Mouse (Mus musculus): ENCODE measurements around the gene 1700016K19Rik. TPM values are rescaled to one million over a fixed set of nuclear protein-coding genes. Genes with fewer than 3 reads are reported as not detected.
"Not testable (repeated sequence)": the region's sequence is repeated elsewhere in the genome, so short reads cannot be mapped to it uniquely, and the experiment has no call there.

Gene 1700016K19Rik
- polyA plus RNA-seq, 1 experiment from 2014 or later = 1.7 TPM

DNA sequence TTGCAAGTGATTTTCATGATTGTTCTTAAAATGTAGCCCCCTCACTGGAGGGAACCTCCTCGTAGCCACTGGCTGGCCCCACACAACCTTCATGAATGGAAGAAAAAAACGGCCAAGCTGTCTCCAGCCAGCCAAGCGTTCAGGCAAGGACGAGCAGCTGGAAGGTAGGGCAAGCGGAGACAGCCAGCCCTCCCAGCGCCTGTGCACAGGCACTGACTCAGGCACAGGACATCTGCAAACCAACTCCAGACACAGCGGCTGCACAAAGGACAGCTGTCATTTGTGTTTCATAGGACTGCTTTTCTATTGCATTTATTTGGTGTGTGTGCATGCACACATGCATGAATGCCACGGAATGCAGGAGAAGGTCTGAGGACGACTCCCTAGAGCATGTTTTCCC lies 5.4 kb upstream of the 1700016K19Rik start:
- H3K36me3 ChIP-seq (ENCODE audit: control insufficient read depth, insufficient read depth, low read length) = no peaks in the 10 kb centered on the region
- no peak overlapping the region for H3K4me2 ChIP-seq (ENCODE audit: low read depth, low read length)
- no peak for ATAC-seq (ENCODE audit: low read depth)
- H3K9ac ChIP-seq (replicated peaks; ENCODE audit: low read depth, low read length) = no peak overlapping the region
- no peak overlapping the region for H3K4me3 ChIP-seq (ENCODE audit: low read depth, low read length)
- H3K9me3 ChIP-seq (ENCODE audit: control insufficient read depth, low read length) = no peaks in the 10 kb centered on the region
- 57% methylated on average over 9 of the region's 9 CpGs for WGBS
- no peaks in the 10 kb centered on the region for H3K27me3 ChIP-seq (ENCODE audit: control insufficient read depth, insufficient read depth, low read length)
- H3K4me1 ChIP-seq (ENCODE audit: control insufficient read depth, insufficient read depth, low read length) = no peaks in the 10 kb centered on the region
- H3K27ac ChIP-seq (ENCODE audit: low read depth, low read length) = no peak overlapping the region

- Histone ChIP-seq H3K4me3 (ENCODE audit: low read depth, low read length) (no peak overlapping the region), H3K9me3 (ENCODE audit: control insufficient read depth, low read length) (no peaks in the 10 kb centered on the region), H3K27ac (ENCODE audit: low read depth, low read length) (no peak overlapping the region), H3K36me3 (ENCODE audit: control insufficient read depth, insufficient read depth, low read length) (no peaks in the 10 kb centered on the region), H3K4me2 (ENCODE audit: low read depth, low read length) (no peak overlapping the region), H3K4me1 (ENCODE audit: control insufficient read depth, insufficient read depth, low read length) (no peaks in the 10 kb centered on the region), H3K27me3 (ENCODE audit: control insufficient read depth, insufficient read depth, low read length) (no peaks in the 10 kb centered on the region; the same call in 1 of the 2 replicates), H3K9ac (replicated peaks; ENCODE audit: low read depth, low read length) (no peak overlapping the region)
- 89% methylated on average over 5 of the region's 5 CpGs for WGBS
- ATAC-seq (ENCODE audit: low read depth) = no peak
These were observed 989 bp downstream of the 1700016K19Rik start for GRCm38 (mm10) chr11:76000701-76001100.

GRCm38 (mm10) chr11:76001237-76001878 lies 1.6 kb downstream of the 1700016K19Rik start:
- H3K4me1 ChIP-seq (ENCODE audit: control insufficient read depth, insufficient read depth, low read length) = no peaks in the 10 kb centered on the region
- no peak for ATAC-seq (ENCODE audit: low read depth)
- WGBS = 63% methylated on average over 3 of the region's 3 CpGs

DNA sequence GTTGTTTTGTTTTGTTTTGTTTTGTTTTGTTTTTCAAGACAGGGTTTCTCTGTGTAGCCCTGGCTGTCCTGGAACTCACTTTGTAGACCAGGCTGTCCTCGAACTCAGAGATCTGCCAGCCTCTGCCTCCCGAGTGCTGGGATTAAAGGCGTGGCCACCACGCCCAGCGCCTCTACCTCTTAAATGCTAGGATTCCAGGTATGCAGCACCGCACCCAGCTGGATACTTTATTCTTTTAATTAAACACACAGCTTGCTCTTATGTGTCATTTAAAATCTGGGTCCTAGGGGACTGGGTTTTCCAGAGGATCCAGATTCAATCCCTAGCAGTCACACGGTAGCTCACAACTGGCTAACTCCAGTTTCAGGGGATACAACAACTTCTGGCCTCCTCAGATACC lies 4.6 kb downstream of the 1700016K19Rik start:
- H3K27me3 ChIP-seq (ENCODE audit: control insufficient read depth, insufficient read depth, low read length); H3K36me3 ChIP-seq (ENCODE audit: control insufficient read depth, insufficient read depth, low read length); H3K4me2 ChIP-seq (ENCODE audit: low read depth, low read length); H3K4me1 ChIP-seq (ENCODE audit: control insufficient read depth, insufficient read depth, low read length); H3K9ac ChIP-seq (replicated peaks; ENCODE audit: low read depth, low read length); ATAC-seq (ENCODE audit: low read depth); H3K9me3 ChIP-seq (ENCODE audit: control insufficient read depth, low read length); H3K4me3 ChIP-seq (ENCODE audit: low read depth, low read length); H3K27ac ChIP-seq (ENCODE audit: low read depth, low read length): not testable (repeated sequence)
- 89% methylated on average over 7 of the region's 7 CpGs for whole genome bisulfite sequencing

More at GRCm38 (mm10) chr11:76001237-76001878, 1.6 kb downstream of the 1700016K19Rik start:
- Histone ChIP-seq H3K4me2 (ENCODE audit: low read depth, low read length) (no peak overlapping the region), H3K36me3 (ENCODE audit: control insufficient read depth, insufficient read depth, low read length) (no peaks in the 10 kb centered on the region), H3K4me3 (ENCODE audit: low read depth, low read length) (no peak overlapping the region), H3K9me3 (ENCODE audit: control insufficient read depth, low read length) (no peaks in the 10 kb centered on the region), H3K27ac (ENCODE audit: low read depth, low read length) (no peak overlapping the region), H3K27me3 (ENCODE audit: control insufficient read depth, insufficient read depth, low read length) (no peaks in the 10 kb centered on the region; the same call in 1 of the 2 replicates), H3K9ac (replicated peaks; ENCODE audit: low read depth, low read length) (no peak overlapping the region)

GRCm38 (mm10) chr11:76008162-76008561 lies 8.4 kb downstream of the 1700016K19Rik start:
- Histone ChIP-seq H3K4me1 (ENCODE audit: control insufficient read depth, insufficient read depth, low read length) (no peaks in the 10 kb centered on the region), H3K36me3 (ENCODE audit: control insufficient read depth, insufficient read depth, low read length) (no peaks in the 10 kb centered on the region), H3K27me3 (ENCODE audit: control insufficient read depth, insufficient read depth, low read length) (no peaks in the 10 kb centered on the region), H3K4me3 (ENCODE audit: low read depth, low read length) (no peak overlapping the region), H3K9me3 (ENCODE audit: control insufficient read depth, low read length) (no peaks in the 10 kb centered on the region), H3K4me2 (ENCODE audit: low read depth, low read length) (no peak overlapping the region), H3K9ac (replicated peaks; ENCODE audit: low read depth, low read length) (no peak overlapping the region), H3K27ac (ENCODE audit: low read depth, low read length) (no peak overlapping the region)
- WGBS = 85% methylated on average over 2 of the region's 2 CpGs
- no peak for ATAC-seq (ENCODE audit: low read depth)

GRCm38 (mm10) chr11:76009101-76009500 lies 9.4 kb downstream of the 1700016K19Rik start:
- 86% methylated on average over 6 of the region's 6 CpGs for WGBS

DNA sequence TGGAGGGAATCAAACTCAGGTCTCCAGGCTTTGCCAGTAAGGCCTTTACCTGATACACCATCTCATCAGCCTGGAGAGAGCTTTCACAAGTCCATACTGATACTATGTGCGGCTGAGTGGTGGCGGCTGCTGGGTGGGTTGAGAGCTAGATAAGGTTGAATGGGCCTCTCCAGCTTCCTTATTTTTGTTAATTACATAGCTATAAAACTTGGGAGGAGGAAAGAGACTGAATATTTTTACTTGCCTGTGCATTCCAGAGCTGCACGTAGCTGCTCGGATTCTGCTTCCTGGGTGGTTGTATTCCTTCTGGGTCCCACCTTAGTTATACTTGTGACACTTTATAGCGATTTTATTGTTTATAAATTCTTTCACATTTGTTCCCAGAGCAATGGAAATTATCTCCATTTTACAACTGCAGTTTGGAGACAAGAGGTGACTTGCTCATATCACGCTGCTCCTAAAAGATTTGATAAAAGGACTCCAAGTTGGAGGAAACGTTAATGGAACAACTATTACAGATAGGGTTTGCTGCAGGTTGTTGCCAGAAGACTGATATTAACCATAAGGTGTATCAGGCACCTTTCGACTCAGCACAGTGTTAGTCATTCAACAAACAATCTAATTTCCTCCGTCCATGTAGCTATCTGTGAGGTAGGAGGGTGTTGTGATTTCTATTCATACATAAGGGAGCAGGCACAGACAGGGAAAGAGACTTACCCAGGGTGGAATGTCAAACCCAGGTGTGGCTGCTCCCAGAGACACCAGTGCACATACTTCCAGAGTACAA lies 11.3 kb downstream of the 1700016K19Rik start:
- 86% methylated on average over 9 of the region's 9 CpGs for WGBS
- no peak overlapping the region for H3K4me2 ChIP-seq (ENCODE audit: low read depth, low read length)
- H3K4me1 ChIP-seq (ENCODE audit: control insufficient read depth, insufficient read depth, low read length) = no peaks in the 10 kb centered on the region
- no peaks in the 10 kb centered on the region for H3K9me3 ChIP-seq (ENCODE audit: control insufficient read depth, low read length)
- H3K4me3 ChIP-seq (ENCODE audit: low read depth, low read length) = no peak overlapping the region
- H3K27me3 ChIP-seq (ENCODE audit: control insufficient read depth, insufficient read depth, low read length) = no peaks in the 10 kb centered on the region
- ATAC-seq (ENCODE audit: low read depth) = no peak
- no peaks in the 10 kb centered on the region for H3K36me3 ChIP-seq (ENCODE audit: control insufficient read depth, insufficient read depth, low read length)
- H3K9ac ChIP-seq (replicated peaks; ENCODE audit: low read depth, low read length) = no peak overlapping the region
- no peak overlapping the region for H3K27ac ChIP-seq (ENCODE audit: low read depth, low read length)

More at GRCm38 (mm10) chr11:76009101-76009500, 9.4 kb downstream of the 1700016K19Rik start:
- no peak for ATAC-seq (ENCODE audit: low read depth)
- no peak overlapping the region for H3K4me3 ChIP-seq (ENCODE audit: low read depth, low read length)
- H3K9me3 ChIP-seq (ENCODE audit: control insufficient read depth, low read length) = no peaks in the 10 kb centered on the region
- H3K27ac ChIP-seq (ENCODE audit: low read depth, low read length) = no peak overlapping the region
- H3K9ac ChIP-seq (replicated peaks; ENCODE audit: low read depth, low read length) = no peak overlapping the region
- H3K27me3 ChIP-seq (ENCODE audit: control insufficient read depth, insufficient read depth, low read length) = no peaks in the 10 kb centered on the region
- no peaks in the 10 kb centered on the region for H3K36me3 ChIP-seq (ENCODE audit: control insufficient read depth, insufficient read depth, low read length)
- no peak overlapping the region for H3K4me2 ChIP-seq (ENCODE audit: low read depth, low read length)
- H3K4me1 ChIP-seq (ENCODE audit: control insufficient read depth, insufficient read depth, low read length) = no peaks in the 10 kb centered on the region

DNA sequence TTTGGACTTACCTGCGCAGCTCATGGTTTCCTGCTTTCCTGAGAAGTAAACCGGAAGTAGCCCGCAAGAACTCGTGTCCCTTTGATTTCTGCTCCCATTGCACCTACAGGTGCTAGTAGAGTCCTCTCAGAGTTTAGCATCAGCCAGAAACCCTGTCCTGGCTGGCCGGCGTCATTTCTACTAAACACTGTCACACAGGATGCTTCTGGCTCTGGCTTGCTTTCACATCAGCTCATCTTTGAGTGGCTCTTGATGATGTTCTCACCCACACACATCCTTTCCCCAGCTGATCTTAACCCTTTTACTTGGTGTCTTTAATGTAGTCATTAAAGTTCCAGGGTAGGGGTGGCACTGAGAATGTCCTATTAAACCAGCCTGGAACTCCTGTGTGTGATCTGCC lies 15.5 kb downstream of the 1700016K19Rik start:
- H3K27me3 ChIP-seq (ENCODE audit: control insufficient read depth, insufficient read depth, low read length) = no peaks in the 10 kb centered on the region
- no peak for ATAC-seq (ENCODE audit: low read depth)
- no peak overlapping the region for H3K4me2 ChIP-seq (ENCODE audit: low read depth, low read length)
- WGBS = 94% methylated on average over 6 of the region's 6 CpGs
- no peaks in the 10 kb centered on the region for H3K36me3 ChIP-seq (ENCODE audit: control insufficient read depth, insufficient read depth, low read length)
- no peaks in the 10 kb centered on the region for H3K4me1 ChIP-seq (ENCODE audit: control insufficient read depth, insufficient read depth, low read length)
- no peaks in the 10 kb centered on the region for H3K9me3 ChIP-seq (ENCODE audit: control insufficient read depth, low read length)
- no peak overlapping the region for H3K27ac ChIP-seq (ENCODE audit: low read depth, low read length)
- H3K4me3 ChIP-seq (ENCODE audit: low read depth, low read length) = no peak overlapping the region
- H3K9ac ChIP-seq (replicated peaks; ENCODE audit: low read depth, low read length) = no peak overlapping the region

DNA sequence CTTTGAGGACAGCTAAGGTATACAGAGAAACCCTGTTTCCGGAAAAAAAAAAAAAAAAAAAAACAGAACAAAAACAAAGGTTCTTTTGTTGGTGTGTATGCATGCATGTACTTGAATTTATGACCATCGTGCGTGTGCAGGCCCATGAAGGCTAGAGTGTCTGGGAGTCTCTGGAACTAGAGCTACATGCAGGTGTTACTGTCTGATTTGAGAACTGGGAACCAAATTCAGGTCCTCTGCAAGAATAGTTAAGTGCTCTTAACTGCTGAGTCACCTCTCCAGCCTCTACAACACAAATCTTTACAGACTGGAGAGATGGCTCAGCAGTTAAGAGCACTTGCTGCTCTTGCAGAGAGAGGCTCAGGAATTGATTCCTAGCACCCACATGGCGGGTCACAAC lies 16.1 kb downstream of the 1700016K19Rik start:
- no peak overlapping the region for H3K27ac ChIP-seq (ENCODE audit: low read depth, low read length)
- no peak overlapping the region for H3K9ac ChIP-seq (replicated peaks; ENCODE audit: low read depth, low read length)
- no peak for ATAC-seq (ENCODE audit: low read depth)
- no peak overlapping the region for H3K4me2 ChIP-seq (ENCODE audit: low read depth, low read length)
- no peaks in the 10 kb centered on the region for H3K27me3 ChIP-seq (ENCODE audit: control insufficient read depth, insufficient read depth, low read length)
- H3K4me3 ChIP-seq (ENCODE audit: low read depth, low read length) = no peak overlapping the region
- no peaks in the 10 kb centered on the region for H3K4me1 ChIP-seq (ENCODE audit: control insufficient read depth, insufficient read depth, low read length)
- 61% methylated on average over 4 of the region's 4 CpGs for WGBS
- no peaks in the 10 kb centered on the region for H3K36me3 ChIP-seq (ENCODE audit: control insufficient read depth, insufficient read depth, low read length)
- no peaks in the 10 kb centered on the region for H3K9me3 ChIP-seq (ENCODE audit: control insufficient read depth, low read length)
